Mouse (Mus musculus) liver, embryonic 11.5 days (tissue): ENCODE results near the gene Ankrd22. TPM values are rescaled to one million over a fixed set of nuclear protein-coding genes. Genes with fewer than 3 reads are reported as not detected.
A peak's percentile ranks its signal among the peaks of the same experiment; 100 is the strongest.
"Not testable (repeated sequence)": the region's sequence is repeated elsewhere in the genome, so short reads cannot be mapped to it uniquely, and the experiment has no call there.

Experiments
- ATAC-seq: fragments of 200-750 bp; cut with Nextera tagmentation; replicated peaks from 2 replicates; pipeline ENCODE4 v1.8.0; 2017; ENCODE audit warnings: moderate number of reproducible peaks, mild to moderate bottlenecking, moderate TSS enrichment, moderate library complexity; ENCODE audit not compliant: low FRiP score
- DNase-seq: peaks from one replicate; pipeline ENCODE4 v3.0.0-alpha.2; 2017; ENCODE audit warnings: low spot score
- H3K27ac ChIP-seq: fragments of 300-500 bp; sonication (generic); 2 replicates; pipeline ENCODE4 v1.5.1; 2014; ENCODE audit warnings: mild to moderate bottlenecking, low read depth, low read length, control low read depth
- H3K27me3 ChIP-seq: fragments of 300-500 bp; sonication (generic); replicated peaks from 2 replicates; pipeline ENCODE4 v1.6.1; 2014; ENCODE audit warnings: low read length, mixed read lengths; ENCODE audit not compliant: control insufficient read depth, insufficient read depth
- H3K36me3 ChIP-seq: fragments of 300-500 bp; sonication (generic); 2 replicates; pipeline ENCODE4 v1.6.1; 2014; ENCODE audit warnings: mild to moderate bottlenecking, low read length, moderate library complexity, mixed read lengths; ENCODE audit not compliant: control insufficient read depth, insufficient read depth
- H3K4me1 ChIP-seq: fragments of 300-500 bp; sonication (generic); replicated peaks from 2 replicates; pipeline ENCODE4 v1.6.1; 2014; ENCODE audit warnings: low read length, mixed read lengths; ENCODE audit not compliant: control insufficient read depth, insufficient read depth
- H3K4me2 ChIP-seq: fragments of 300-500 bp; sonication (generic); 2 replicates; pipeline ENCODE4 v1.6.1; 2014; ENCODE audit warnings: mild to moderate bottlenecking, control low read depth, moderate library complexity
- H3K4me3 ChIP-seq: fragments of 300-500 bp; sonication (generic); 2 replicates; pipeline ENCODE4 v1.5.1; 2014; ENCODE audit warnings: low read depth, low read length, control low read depth
- H3K9ac ChIP-seq: fragments of 300-500 bp; sonication (generic); 2 replicates; pipeline ENCODE4 v1.6.1; 2014; ENCODE audit warnings: low read depth, low read length, control low read depth
- H3K9me3 ChIP-seq: fragments of 300-500 bp; sonication (generic); 2 replicates; pipeline ENCODE4 v1.6.1; 2016; ENCODE audit warnings: low read length, inconsistent platforms, mixed read lengths; ENCODE audit not compliant: control insufficient read depth
- WGBS: fragments of 180-500 bp; shearing (Covaris S2); extraction: QIAGEN DNeasy Blood & Tissue Kit; methylation state at CpG from one replicate; pipeline ENCODE4 v1.1.7; 2014; 5-methylcytosine and 5-hydroxymethylcytosine counted together
- polyA plus RNA-seq: library from polyadenylated mRNA; unstranded; fragments of >200 nt; fragmentation: Nextera tagmentation; extraction: Ambion mirVana; gene quantifications from 2 replicates; pipeline ENCODE4 v1.2.1, GENCODE M21; 2014

Ankrd22 gene
- polyA plus RNA-seq, 1 experiment from 2014 or later = not detected

- not testable (repeated sequence) for H3K27ac ChIP-seq, H3K9me3 ChIP-seq, H3K9ac ChIP-seq, H3K4me3 ChIP-seq, H3K4me2 ChIP-seq, H3K36me3 ChIP-seq, DNase-seq, H3K27me3 ChIP-seq, ATAC-seq, H3K4me1 ChIP-seq
- WGBS = 68% methylated on average over 3 of the region's 4 CpGs
Measured at GRCm38 (mm10) chr19:34206128-34206527, 40.3 kb upstream of the Ankrd22 start.

- Histone ChIP-seq H3K4me1 (no peaks in the 10 kb centered on the region), H3K4me3 (no peak overlapping the region), H3K27me3 (no peaks in the 10 kb centered on the region), H3K9ac (no peak overlapping the region), H3K27ac (no peak overlapping the region), H3K4me2 (no peak overlapping the region), H3K36me3 (no peaks in the 10 kb centered on the region), H3K9me3 (no peaks in the 10 kb centered on the region)
- DNase-seq (no peak), ATAC-seq (no peak)
- 74% methylated on average over 2 of the region's 2 CpGs for WGBS
Measured at GRCm38 (mm10) chr19:34202668-34203067, 36.8 kb upstream of the Ankrd22 start.

- WGBS = 63% methylated on average over 2 of the region's 2 CpGs
- Histone ChIP-seq H3K4me1 (no peaks in the 10 kb centered on the region), H3K4me2 (no peak overlapping the region), H3K27me3 (no peaks in the 10 kb centered on the region), H3K27ac (no peak overlapping the region), H3K36me3 (no peaks in the 10 kb centered on the region), H3K9ac (no peak overlapping the region), H3K9me3 (no peaks in the 10 kb centered on the region), H3K4me3 (no peak overlapping the region)
- DNase-seq = no peak
- no peak for ATAC-seq
Measured at GRCm38 (mm10) chr19:34199488-34199887, 33.6 kb upstream of the Ankrd22 start.

GRCm38 (mm10) chr19:34198901-34199300, 33.0 kb upstream of the Ankrd22 start:
- Histone ChIP-seq H3K9ac (no peak overlapping the region), H3K4me2 (no peak overlapping the region), H3K27ac (no peak overlapping the region), H3K4me3 (no peak overlapping the region), H3K27me3 (no peaks in the 10 kb centered on the region), H3K4me1 (no peaks in the 10 kb centered on the region), H3K9me3 (no peaks in the 10 kb centered on the region), H3K36me3 (no peaks in the 10 kb centered on the region)
- 89% methylated on average over 4 of the region's 4 CpGs for WGBS
- no peak for ATAC-seq
- DNase-seq = no peak

GRCm38 (mm10) chr19:34198066-34198465, 32.2 kb upstream of the Ankrd22 start:
- no peak for ATAC-seq
- 94% methylated on average over 1 of the region's 1 CpGs for WGBS

DNA sequence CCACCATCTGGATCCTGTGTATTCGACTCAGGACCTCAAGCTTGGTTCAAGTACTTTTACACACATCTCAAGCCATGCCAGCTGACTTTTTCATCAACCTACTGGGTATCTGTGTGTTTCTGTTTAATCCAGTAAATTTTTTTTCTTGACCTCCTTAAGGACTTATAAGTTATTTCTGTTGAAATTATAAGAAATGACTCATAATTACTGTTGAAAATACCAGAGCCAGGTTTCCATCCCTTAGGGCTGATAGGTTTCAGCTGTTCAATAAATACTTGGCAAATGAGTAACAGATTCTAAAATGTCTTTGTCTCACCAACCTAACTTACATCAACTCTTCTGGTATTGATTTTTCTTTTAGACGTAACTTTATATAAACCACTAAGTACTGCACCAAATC, 29.2 kb upstream of the Ankrd22 start:
- DNase-seq (no peak), ATAC-seq (no peak)
- 0 out of 2 replicates have a peak, but pooled peaks cover 5% of the 10 kb centered on the region for H3K4me1 ChIP-seq
- no peak overlapping the region for H3K27ac ChIP-seq
- no peaks in the 10 kb centered on the region for H3K9me3 ChIP-seq
- H3K4me3 ChIP-seq = no peak overlapping the region
- 62% methylated on average over 2 of the region's 2 CpGs for WGBS
- no peaks in the 10 kb centered on the region for H3K36me3 ChIP-seq
- no peak overlapping the region for H3K4me2 ChIP-seq
- no peak overlapping the region for H3K9ac ChIP-seq
- H3K27me3 ChIP-seq = no peaks in the 10 kb centered on the region

More at GRCm38 (mm10) chr19:34198066-34198465, 32.2 kb upstream of the Ankrd22 start:
- DNase-seq = no peak
- Histone ChIP-seq H3K4me2 (no peak overlapping the region), H3K4me3 (no peak overlapping the region), H3K4me1 (no peaks in the 10 kb centered on the region), H3K36me3 (no peaks in the 10 kb centered on the region), H3K27me3 (no peaks in the 10 kb centered on the region), H3K9me3 (no peaks in the 10 kb centered on the region), H3K27ac (no peak overlapping the region), H3K9ac (no peak overlapping the region)

GRCm38 (mm10) chr19:34194132-34194745, 28.4 kb upstream of the Ankrd22 start:
- ATAC-seq = no peak
- 82% methylated on average over 6 of the region's 6 CpGs for WGBS
- Histone ChIP-seq H3K27ac (no peak overlapping the region), H3K27me3 (no peaks in the 10 kb centered on the region), H3K36me3 (no peaks in the 10 kb centered on the region), H3K4me2 (peak overlapping the region; percentile 76), H3K9ac (no peak overlapping the region), H3K4me1 (0 out of 2 replicates have a peak, but pooled peaks cover 5% of the 10 kb centered on the region), H3K4me3 (no peak overlapping the region), H3K9me3 (no peaks in the 10 kb centered on the region)
- DNase-seq = no peak

DNA sequence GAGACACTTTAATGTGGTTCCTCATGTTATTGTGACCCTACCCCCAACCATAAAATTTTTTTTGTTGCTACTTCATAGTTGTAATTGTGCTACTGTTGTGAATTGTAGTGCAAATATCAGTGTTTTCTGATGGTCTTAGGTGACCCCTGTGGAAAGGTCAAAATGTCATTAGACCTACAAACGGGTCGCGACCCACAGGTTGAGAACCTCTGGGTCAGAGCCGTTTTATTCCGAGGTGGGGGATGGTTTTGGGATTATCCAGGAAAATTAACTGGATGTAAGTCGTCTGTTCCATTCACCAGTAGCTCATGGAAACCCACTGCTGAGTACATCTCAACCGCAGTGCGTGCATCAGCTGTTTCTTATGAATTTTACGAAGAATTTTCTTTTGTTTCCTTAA, 27.8 kb upstream of the Ankrd22 start:
- no peaks in the 10 kb centered on the region for H3K36me3 ChIP-seq
- no peak overlapping the region for H3K27ac ChIP-seq
- H3K4me3 ChIP-seq = peak overlapping the region; percentile 70; the same call in 1 of the 2 replicates
- ATAC-seq (no peak), DNase-seq (no peak)
- WGBS = 62% methylated on average over 9 of the region's 9 CpGs
- H3K27me3 ChIP-seq = no peaks in the 10 kb centered on the region
- no peaks in the 10 kb centered on the region for H3K9me3 ChIP-seq
- no peak overlapping the region for H3K9ac ChIP-seq
- 0 out of 2 replicates have a peak, but pooled peaks cover 5% of the 10 kb centered on the region for H3K4me1 ChIP-seq
- peak overlapping the region; percentile 76 for H3K4me2 ChIP-seq

DNA sequence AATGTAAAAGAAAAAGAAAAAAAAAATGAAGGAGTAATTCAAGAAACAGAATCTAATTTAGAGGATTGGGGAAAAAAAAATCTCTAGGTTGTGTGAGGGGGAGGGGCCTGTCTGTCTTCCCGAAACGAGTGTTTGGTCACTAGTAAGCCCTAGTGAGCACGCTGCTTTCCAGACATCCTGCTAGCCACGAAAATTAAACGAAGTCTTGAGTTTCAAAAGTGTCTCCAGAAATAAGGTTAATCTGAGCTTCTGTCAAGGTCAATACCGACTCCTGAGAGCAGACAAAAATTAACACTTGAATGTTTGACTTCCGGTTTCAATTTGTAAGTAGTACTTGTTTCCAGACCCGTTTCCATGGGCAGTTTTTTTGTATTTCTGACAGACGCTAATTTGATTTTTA, 27.3 kb upstream of the Ankrd22 start:
- Histone ChIP-seq H3K9me3 (no peaks in the 10 kb centered on the region), H3K27me3 (no peaks in the 10 kb centered on the region), H3K4me3 (peak overlapping the region; percentile 70), H3K4me1 (0 out of 2 replicates have a peak, but pooled peaks cover 5% of the 10 kb centered on the region), H3K4me2 (peak overlapping the region; percentile 76), H3K9ac (peak overlapping the region; percentile 31; the same call in 1 of the 2 replicates), H3K36me3 (no peaks in the 10 kb centered on the region), H3K27ac (no peak overlapping the region)
- 7% methylated on average over 9 of the region's 9 CpGs for WGBS
- DNase-seq (peak; percentile 43), ATAC-seq (no peak)
